Mouse (Mus musculus) heart, embryonic 15.5 days (tissue): ENCODE results near the gene Osbpl10. TPM values are rescaled to one million over a fixed set of nuclear protein-coding genes. Genes with fewer than 3 reads are reported as not detected.

Experiments used
- ATAC-seq: fragments of 200-750 bp; cut with Nextera tagmentation; replicated peaks from 2 replicates; pipeline ENCODE4 v1.8.0; 2017; ENCODE audit warnings: low read depth, moderate TSS enrichment; ENCODE audit not compliant: insufficient number of reproducible peaks, insufficient read depth, low FRiP score
- H3K27ac ChIP-seq: fragments of 300-500 bp; sonication (generic); 2 replicates; pipeline ENCODE4 v1.5.1; 2015; ENCODE audit warnings: mild to moderate bottlenecking, inconsistent platforms
- H3K27me3 ChIP-seq: fragments of 300-500 bp; sonication (generic); 2 replicates; pipeline ENCODE4 v1.6.1; 2015; ENCODE audit warnings: inconsistent platforms
- H3K36me3 ChIP-seq: fragments of 300-500 bp; sonication (generic); 2 replicates; pipeline ENCODE4 v1.6.1; 2015; ENCODE audit warnings: mild to moderate bottlenecking, inconsistent platforms
- H3K4me1 ChIP-seq: fragments of 300-500 bp; sonication (generic); replicated peaks from 2 replicates; pipeline ENCODE4 v1.6.1; 2015; ENCODE audit warnings: inconsistent platforms
- H3K4me2 ChIP-seq: fragments of 300-500 bp; sonication (generic); 2 replicates; pipeline ENCODE4 v1.6.1; 2015; ENCODE audit warnings: inconsistent platforms, mild to moderate bottlenecking, moderate library complexity
- H3K4me3 ChIP-seq: fragments of 300-500 bp; sonication (generic); 2 replicates; pipeline ENCODE4 v1.5.1; 2015; ENCODE audit warnings: mild to moderate bottlenecking, inconsistent platforms
- H3K9ac ChIP-seq: fragments of 300-500 bp; sonication (generic); 2 replicates; pipeline ENCODE4 v1.6.1; 2015; ENCODE audit warnings: mild to moderate bottlenecking, inconsistent platforms
- H3K9me3 ChIP-seq: fragments of 300-500 bp; sonication (generic); replicated peaks from 2 replicates; pipeline ENCODE4 v1.6.1; 2016; ENCODE audit warnings: inconsistent platforms
- WGBS: fragments of 180-500 bp; shearing (Covaris S2); methylation state at CpG from one replicate; pipeline ENCODE4 v1.1.7; 2015; ENCODE audit warnings: mixed read lengths; 5-methylcytosine and 5-hydroxymethylcytosine counted together
- polyA plus RNA-seq: library from polyadenylated mRNA; unstranded; fragments of >200 nt; fragmentation: Nextera tagmentation; extraction: Ambion mirVana; gene quantifications from 2 replicates; pipeline ENCODE4 v1.2.1, GENCODE M21; 2015

Osbpl10 gene
- polyA plus RNA-seq, 1 experiment from 2014 or later: 1.3 TPM

GRCm38 (mm10) chr9:115210535-115210934 is 232.2 kb downstream of the Osbpl10 start:
- H3K27ac ChIP-seq: no peak overlapping the region
- no peaks in the 10 kb centered on the region for H3K36me3 ChIP-seq
- H3K4me2 ChIP-seq: no peak overlapping the region
- no peaks in the 10 kb centered on the region for H3K9me3 ChIP-seq
- H3K4me3 ChIP-seq: no peak overlapping the region
- WGBS: 88% methylated on average over 12 of the region's 12 CpGs
- peaks cover 19% of the 10 kb centered on the region for H3K4me1 ChIP-seq
- H3K27me3 ChIP-seq: no peaks in the 10 kb centered on the region
- no peak overlapping the region for H3K9ac ChIP-seq
- ATAC-seq: no peak

- Histone ChIP-seq H3K27ac (no peak overlapping the region), H3K36me3 (no peaks in the 10 kb centered on the region), H3K4me3 (no peak overlapping the region), H3K9ac (no peak overlapping the region), H3K27me3 (no peaks in the 10 kb centered on the region), H3K4me2 (no peak overlapping the region), H3K4me1 (peaks cover 15% of the 10 kb centered on the region), H3K9me3 (no peaks in the 10 kb centered on the region)
- no peak for ATAC-seq
- WGBS: 89% methylated on average over 5 of the region's 5 CpGs
Measured at GRCm38 (mm10) chr9:115213755-115214264, 235.4 kb downstream of the Osbpl10 start.

DNA sequence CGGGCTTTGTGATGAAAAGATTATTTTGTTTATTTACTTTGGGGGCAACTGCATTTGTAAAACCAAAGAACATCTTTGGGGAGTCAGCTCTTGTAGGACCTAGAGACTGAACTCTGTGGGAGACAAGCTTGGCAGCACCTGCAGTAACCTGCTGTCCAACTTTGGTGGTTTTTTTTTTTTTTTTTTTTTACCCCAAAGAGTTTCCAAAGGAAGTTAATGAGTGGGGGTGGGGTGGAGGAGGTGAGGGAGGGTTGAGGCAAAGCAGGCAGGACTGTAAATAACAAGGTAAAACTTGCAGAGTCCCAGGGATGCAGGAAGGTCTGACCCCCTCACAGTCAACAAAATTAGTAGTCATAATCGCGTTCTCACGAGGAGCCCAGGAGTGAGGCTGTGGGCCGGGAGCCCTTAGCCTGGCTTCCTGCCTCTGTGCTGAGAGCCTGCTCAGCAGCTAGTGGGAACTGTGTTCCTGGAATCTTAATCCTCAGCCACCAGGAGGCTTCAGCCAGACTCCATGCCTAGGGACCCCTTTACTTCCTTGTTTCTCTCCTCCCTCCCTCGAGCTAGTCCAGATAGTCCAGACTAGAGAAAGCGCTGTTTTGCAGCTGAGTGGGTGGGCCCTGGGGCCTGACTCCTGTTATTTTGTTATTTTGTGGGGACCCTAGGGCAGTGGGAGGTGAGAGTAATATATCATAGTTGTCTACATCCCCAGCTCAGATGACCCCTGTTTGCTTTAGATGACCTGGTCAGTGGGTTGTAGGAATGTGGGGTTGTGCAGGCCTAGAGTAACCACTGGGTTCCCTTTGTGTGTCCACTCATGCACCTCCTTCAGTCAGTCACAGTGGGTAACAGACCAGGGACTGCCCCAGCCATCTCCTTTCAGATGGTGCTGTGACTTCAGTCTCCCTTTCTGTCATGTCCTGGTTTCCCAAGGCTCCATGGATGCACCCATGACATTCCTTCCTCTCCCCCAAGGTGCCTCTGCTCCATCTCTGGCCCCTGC is 236.5 kb downstream of the Osbpl10 start:
- Histone ChIP-seq H3K4me2 (no peak overlapping the region), H3K36me3 (no peaks in the 10 kb centered on the region), H3K27ac (no peak overlapping the region), H3K4me3 (no peak overlapping the region), H3K9ac (no peak overlapping the region), H3K27me3 (no peaks in the 10 kb centered on the region), H3K9me3 (no peaks in the 10 kb centered on the region), H3K4me1 (peaks cover 15% of the 10 kb centered on the region)
- ATAC-seq: no peak
- WGBS: 21% methylated on average over 7 of the region's 7 CpGs

GRCm38 (mm10) chr9:115215830-115216701 is 237.7 kb downstream of the Osbpl10 start:
- 37% methylated on average over 21 of the region's 21 CpGs for WGBS
- peaks cover 15% of the 10 kb centered on the region for H3K4me1 ChIP-seq
- no peak overlapping the region for H3K4me3 ChIP-seq
- H3K27ac ChIP-seq: no peak overlapping the region
- no peak overlapping the region for H3K9ac ChIP-seq
- ATAC-seq: no peak; the same call in 1 of the 2 replicates
- no peaks in the 10 kb centered on the region for H3K27me3 ChIP-seq
- H3K4me2 ChIP-seq: no peak overlapping the region
- no peaks in the 10 kb centered on the region for H3K9me3 ChIP-seq
- no peaks in the 10 kb centered on the region for H3K36me3 ChIP-seq

DNA sequence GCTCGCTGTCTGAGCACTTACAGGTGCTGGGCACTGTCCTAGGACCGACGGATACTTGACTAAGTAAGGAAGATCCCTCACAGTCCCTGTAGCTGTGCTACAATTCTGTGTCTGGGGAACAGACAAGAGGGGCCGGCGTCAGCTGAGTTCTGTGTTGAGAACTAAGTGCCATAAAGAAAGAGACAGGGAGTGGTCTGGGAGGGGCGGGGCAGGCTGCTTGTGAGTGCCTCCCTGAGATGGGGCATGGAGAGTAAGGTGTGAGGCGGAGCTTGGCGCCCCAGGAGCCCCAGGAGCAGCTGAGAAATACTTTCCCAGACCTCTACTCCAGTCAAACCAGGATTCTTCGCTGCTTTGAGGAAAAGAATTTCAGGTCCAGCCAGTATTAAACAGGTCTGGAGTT is 239.6 kb downstream of the Osbpl10 start:
- peaks cover 15% of the 10 kb centered on the region for H3K4me1 ChIP-seq
- H3K4me2 ChIP-seq: no peak overlapping the region
- H3K27me3 ChIP-seq: no peaks in the 10 kb centered on the region
- no peaks in the 10 kb centered on the region for H3K36me3 ChIP-seq
- H3K9me3 ChIP-seq: no peaks in the 10 kb centered on the region
- no peak overlapping the region for H3K27ac ChIP-seq
- ATAC-seq: no peak
- no peak overlapping the region for H3K9ac ChIP-seq
- WGBS: 39% methylated on average over 9 of the region's 9 CpGs
- H3K4me3 ChIP-seq: no peak overlapping the region

DNA sequence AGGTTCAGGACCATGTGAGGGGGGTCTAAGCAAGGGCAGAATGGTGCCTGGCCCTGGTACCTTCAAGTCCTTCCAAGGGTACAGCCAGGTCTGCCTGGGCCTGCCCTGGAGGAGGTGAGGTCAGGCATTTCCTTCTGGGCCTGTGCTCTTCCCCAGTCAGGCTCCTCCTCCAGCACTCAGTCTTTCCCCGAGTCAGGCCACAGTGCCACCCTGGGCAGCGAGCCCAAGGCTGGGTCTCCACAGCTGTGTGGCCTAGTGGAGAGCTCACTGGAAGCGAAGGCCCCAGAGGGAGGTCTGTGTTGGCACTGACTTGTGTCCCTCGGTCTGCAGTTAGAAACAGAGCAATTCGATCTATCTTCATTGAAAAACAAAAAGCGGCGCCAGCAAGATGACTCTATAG is 242.1 kb downstream of the Osbpl10 start:
- 70% methylated on average over 7 of the region's 7 CpGs for WGBS
- no peak overlapping the region for H3K4me2 ChIP-seq
- no peaks in the 10 kb centered on the region for H3K36me3 ChIP-seq

GRCm38 (mm10) chr9:115221265-115221664 is 242.9 kb downstream of the Osbpl10 start:
- Histone ChIP-seq H3K9me3 (no peaks in the 10 kb centered on the region), H3K36me3 (no peaks in the 10 kb centered on the region), H3K4me3 (no peak overlapping the region), H3K27me3 (no peaks in the 10 kb centered on the region), H3K4me1 (no peaks in the 10 kb centered on the region), H3K9ac (no peak overlapping the region), H3K27ac (no peak overlapping the region), H3K4me2 (no peak overlapping the region)
- ATAC-seq: no peak
- 76% methylated on average over 7 of the region's 7 CpGs for WGBS

More for the DNA sequence above, 242.1 kb downstream of the Osbpl10 start:
- no peaks in the 10 kb centered on the region for H3K27me3 ChIP-seq
- no peak overlapping the region for H3K9ac ChIP-seq
- peaks cover 7% of the 10 kb centered on the region for H3K4me1 ChIP-seq
- H3K9me3 ChIP-seq: no peaks in the 10 kb centered on the region
- ATAC-seq: no peak
- no peak overlapping the region for H3K4me3 ChIP-seq
- H3K27ac ChIP-seq: no peak overlapping the region

- no peaks in the 10 kb centered on the region for H3K27me3 ChIP-seq
- H3K36me3 ChIP-seq: no peaks in the 10 kb centered on the region
- 79% methylated on average over 7 of the region's 7 CpGs for WGBS
- H3K4me2 ChIP-seq: no peak overlapping the region
- no peak overlapping the region for H3K27ac ChIP-seq
- no peak overlapping the region for H3K4me3 ChIP-seq
- no peaks in the 10 kb centered on the region for H3K4me1 ChIP-seq
- no peak overlapping the region for H3K9ac ChIP-seq
- ATAC-seq: no peak
- no peaks in the 10 kb centered on the region for H3K9me3 ChIP-seq
Measured at GRCm38 (mm10) chr9:115224744-115225354, 246.5 kb downstream of the Osbpl10 start.

- H3K9me3 ChIP-seq: no peaks in the 10 kb centered on the region
- ATAC-seq: no peak
- 57% methylated on average over 4 of the region's 4 CpGs for WGBS
- no peaks in the 10 kb centered on the region for H3K27me3 ChIP-seq
- H3K4me1 ChIP-seq: no peaks in the 10 kb centered on the region
- H3K9ac ChIP-seq: no peak overlapping the region
- H3K4me2 ChIP-seq: no peak overlapping the region
- no peaks in the 10 kb centered on the region for H3K36me3 ChIP-seq
- H3K27ac ChIP-seq: no peak overlapping the region
- H3K4me3 ChIP-seq: no peak overlapping the region
Measured at GRCm38 (mm10) chr9:115229145-115229544, 250.8 kb downstream of the Osbpl10 start.

DNA sequence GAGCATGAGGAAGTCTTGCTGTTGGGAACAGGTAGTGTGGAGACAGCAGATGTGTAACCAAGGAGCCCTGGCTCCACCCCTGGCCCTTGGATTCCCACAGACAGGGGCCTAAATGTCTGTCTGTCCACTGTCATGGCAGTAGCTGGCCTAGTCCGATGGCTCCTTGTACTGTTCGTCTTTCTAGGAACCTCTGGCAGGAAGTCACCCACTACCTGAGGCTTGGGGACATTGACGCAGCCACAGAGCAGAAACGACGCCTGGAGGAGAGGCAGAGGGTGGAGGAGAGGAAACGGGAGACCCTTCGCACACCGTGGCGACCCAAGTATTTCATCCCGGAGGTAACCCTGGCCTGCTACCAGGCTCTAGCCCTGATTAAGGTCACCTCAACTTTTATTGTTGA is 251.3 kb downstream of the Osbpl10 start:
- WGBS: 73% methylated on average over 10 of the region's 10 CpGs
- Histone ChIP-seq H3K4me2 (no peak overlapping the region), H3K4me1 (no peaks in the 10 kb centered on the region), H3K27ac (no peak overlapping the region), H3K36me3 (no peaks in the 10 kb centered on the region), H3K27me3 (no peaks in the 10 kb centered on the region), H3K9me3 (no peaks in the 10 kb centered on the region), H3K9ac (no peak overlapping the region), H3K4me3 (no peak overlapping the region)
- no peak for ATAC-seq

- Histone ChIP-seq H3K9ac (no peak overlapping the region), H3K27me3 (no peaks in the 10 kb centered on the region), H3K36me3 (no peaks in the 10 kb centered on the region), H3K4me3 (no peak overlapping the region), H3K4me1 (no peaks in the 10 kb centered on the region), H3K4me2 (no peak overlapping the region), H3K27ac (no peak overlapping the region), H3K9me3 (no peaks in the 10 kb centered on the region)
- 38% methylated on average over 3 of the region's 3 CpGs for WGBS
- no peak for ATAC-seq
Measured at GRCm38 (mm10) chr9:115230141-115230540, 251.8 kb downstream of the Osbpl10 start.
